Mouse (Mus musculus) 3134 (cell line): ENCODE data around the gene Lect2.

Source experiments
- DNase-seq: peaks from one replicate; pipeline ENCODE4 v3.0.0-alpha.2; 2011; ENCODE audit warnings: low spot score; ENCODE audit not compliant: insufficient read length; ENCODE audit errors: extremely low read depth

Lect2 gene

DNA sequence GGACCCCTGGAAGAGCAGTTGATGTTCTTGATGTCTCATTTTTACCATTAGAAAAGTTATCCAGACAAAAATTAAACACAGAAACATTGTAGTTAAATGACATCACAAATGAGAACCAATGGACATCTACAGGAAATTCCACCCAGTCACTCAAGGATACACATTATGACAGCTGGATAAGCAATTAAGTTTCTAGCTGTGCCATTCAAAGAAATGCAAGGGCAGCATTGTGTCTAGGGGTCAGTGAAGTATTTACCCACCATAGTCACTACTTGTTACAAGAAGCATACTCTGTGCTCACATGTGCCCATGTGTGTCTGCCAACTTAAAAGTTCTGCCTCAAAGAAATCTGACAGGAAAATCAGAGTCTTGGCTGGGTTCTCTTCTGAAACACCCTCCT, 34.7 kb downstream of the Lect2 start:
- DNase-seq = no peak

DNA sequence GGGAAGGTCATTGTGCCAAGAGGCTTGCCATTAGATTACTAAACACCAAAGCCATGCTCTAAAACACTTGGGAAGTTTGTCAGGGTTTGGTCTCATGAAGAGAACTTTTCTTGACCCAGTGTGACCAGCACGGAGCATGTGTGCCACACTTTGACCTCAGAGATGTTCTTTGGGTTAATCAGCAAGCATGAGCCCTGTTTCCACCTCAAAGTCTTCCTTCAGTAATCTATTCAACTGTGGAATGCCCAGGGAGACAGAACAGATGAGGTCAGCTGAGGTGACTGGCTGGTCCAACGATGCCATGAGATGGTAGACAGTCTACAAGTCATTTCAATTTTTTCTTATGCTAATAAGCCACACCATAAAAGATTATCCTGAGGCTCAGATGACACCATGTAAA, 38.5 kb downstream of the Lect2 start:
- DNase-seq = no peak

DNA sequence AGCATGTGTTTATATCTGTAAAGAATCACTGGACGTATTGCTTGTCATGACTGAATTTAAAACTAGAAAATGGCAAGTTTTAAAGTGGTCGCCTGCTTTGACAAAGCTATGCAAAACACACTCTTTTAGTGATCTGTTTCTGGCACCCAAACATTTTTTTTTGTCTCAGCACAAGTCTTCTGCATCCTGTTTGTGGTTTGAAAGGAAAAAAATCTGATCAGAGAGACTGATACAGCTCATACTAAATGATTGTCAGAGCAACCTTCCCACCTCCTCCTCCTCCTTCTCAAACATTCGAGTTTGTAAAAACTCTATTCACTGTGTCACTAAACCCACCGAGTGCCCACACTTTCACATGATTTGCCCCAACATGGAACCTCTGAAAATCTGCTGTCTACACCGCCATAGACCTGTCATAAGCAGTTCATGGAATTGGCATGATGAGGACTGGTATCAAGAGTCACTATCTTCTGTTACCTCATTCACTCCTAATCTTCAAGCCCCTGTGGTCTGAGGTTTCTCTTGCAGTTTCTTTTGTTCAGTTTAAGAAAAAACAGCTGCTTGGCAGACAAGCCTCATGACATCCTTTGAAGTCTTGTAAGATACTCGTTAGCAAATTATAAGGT, 41.3 kb downstream of the Lect2 start:
- DNase-seq = no peak

DNA sequence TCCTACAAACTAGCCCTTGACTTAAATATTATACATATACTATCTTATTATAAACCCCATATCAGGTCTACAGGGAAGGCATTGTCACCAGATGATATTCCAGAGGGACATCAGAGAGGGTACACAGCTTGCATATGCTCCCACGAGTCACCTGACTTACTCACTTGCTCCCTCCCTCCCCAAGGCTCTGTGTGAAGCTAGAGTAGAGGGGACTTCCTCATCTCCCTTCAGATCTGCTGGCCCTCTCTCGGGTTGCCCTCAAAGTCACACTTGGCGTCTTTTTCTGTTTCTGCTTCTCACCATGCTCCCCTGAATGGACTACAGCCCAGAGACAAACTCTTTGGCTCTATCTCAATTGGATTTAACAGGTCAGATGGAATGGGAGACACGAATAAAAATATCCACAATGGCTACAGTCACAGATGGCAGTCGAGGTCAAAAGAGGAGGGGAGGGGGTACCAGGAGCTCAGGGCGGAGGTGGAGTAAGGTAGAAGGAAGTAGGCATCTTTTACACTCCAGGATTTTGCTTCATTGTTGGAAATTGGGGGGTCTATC, 46.4 kb downstream of the Lect2 start:
- DNase-seq = no peak

DNA sequence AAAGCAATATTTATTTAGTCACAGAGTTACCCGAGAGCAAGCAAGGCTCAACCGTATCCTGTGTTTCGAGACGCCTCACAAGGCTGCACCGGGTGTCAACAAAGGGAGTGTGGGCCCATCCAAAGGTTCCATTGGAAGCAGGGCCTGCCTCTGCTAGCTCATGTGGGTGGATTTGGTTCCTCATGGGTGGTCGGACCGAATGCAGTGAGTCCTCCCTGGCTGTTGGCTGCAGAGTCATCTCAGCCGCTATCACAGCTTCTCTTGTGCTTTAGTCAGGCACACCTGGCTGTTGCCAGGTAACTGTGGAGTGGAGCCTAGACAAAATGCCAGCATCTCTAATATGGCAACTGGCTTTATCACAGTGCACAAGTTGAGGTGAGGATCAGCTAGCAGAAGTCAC, 47.7 kb downstream of the Lect2 start:
- DNase-seq = no peak

DNA sequence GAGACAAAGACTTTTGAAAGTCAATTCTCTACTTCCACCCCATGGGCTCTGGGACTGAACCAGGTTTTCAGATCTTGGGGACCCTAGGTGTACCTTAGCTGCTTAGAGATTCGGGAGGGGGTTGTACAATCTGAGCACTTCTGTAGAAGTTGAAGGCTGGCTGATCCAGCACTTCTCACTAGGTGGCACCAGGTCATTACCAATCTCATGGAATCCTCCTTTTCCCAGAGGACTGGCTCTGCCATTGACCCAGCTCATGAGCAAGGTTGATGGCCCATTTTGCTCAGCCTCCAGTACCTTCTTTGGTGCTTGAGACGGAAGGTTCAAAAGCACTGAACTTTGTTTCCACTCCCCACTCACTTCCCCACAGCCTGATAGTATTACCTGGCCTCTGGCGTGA, 48.2 kb downstream of the Lect2 start:
- no peak for DNase-seq

DNA sequence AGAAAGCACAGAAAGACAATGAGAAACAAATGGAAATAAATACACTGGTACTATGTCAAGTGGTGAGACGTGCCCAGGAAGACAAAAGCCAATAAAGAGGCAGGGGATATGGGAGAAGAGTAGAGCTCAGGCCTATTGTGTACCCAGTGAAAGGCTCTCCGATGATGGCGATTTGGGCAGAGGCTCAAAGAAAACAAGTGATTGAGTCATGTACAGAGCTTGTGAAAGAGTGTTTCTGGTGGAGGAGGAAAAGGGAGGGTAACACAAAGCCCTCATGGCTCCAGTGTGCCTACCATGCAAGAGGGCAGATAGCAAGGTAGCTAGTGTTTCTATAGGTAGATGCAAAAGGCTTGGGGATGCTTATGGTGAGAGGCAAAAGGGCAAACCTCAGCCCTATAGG, 53.9 kb downstream of the Lect2 start:
- DNase-seq = peak; percentile 19
